Mouse (Mus musculus): ENCODE measurements at regions not wholly inside any gene's neighbourhood (a gene's known extent, or its start where the extent isn't known, plus 50 kb on each side); places are given as distances from the start of the nearest gene placed in this dataset.

DNA sequence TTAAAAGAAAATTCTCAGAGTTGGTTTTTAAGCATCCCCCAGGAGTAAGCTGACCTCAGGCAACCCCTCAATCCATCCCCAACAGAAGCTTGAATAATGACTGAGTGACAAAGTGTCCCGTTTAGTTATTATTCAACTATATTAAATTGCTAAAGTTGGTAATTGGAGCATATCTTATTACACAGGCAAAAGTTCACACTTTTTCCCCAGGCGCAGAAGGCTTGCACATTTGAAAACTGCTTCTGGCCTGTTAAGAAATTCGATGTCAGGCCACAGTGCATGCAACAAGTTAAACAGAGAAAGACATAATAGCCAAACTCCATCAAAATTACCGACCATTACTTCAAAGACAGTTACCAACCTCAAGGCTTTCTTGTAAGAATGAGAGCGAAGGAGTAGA is 240.3 kb downstream of the Pik3r1 start:
- H3K4me2 ChIP-seq = no peak overlapping the region
- no peaks in the 10 kb centered on the region for H3K9me3 ChIP-seq
- ATAC-seq (ENCODE audit: low FRiP score, low read depth) = no peak
- no peak overlapping the region for H3K9ac ChIP-seq
- no peak overlapping the region for H3K27ac ChIP-seq (replicated peaks)
- no peaks in the 10 kb centered on the region for H3K27me3 ChIP-seq
- no peaks in the 10 kb centered on the region for H3K36me3 ChIP-seq
- no peaks in the 10 kb centered on the region for H3K4me1 ChIP-seq (replicated peaks)
- 91% methylated on average over 5 of the region's 5 CpGs for WGBS
- H3K4me3 ChIP-seq = no peak overlapping the region

DNA sequence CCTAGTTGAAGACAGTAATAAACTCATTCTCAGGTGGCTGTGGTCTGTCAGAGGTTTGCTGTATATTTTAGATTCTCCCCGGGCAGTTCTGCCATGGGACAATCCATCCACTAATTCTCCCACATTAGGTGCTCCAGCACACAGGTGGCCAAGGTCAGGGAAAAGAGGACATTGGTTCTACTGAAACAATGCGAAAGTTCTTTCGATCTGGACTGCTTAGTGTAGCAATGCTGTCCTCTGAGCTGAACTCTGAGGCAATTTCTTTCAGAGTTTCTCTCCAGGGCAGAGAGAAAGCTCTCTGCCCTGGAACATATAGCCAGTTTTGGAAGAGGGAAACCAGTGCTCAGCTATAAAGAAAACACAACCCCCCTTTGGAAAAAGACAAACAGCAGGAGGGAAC is 243.2 kb downstream of the Pik3r1 start:
- Histone ChIP-seq H3K9ac (no peak overlapping the region), H3K4me2 (no peak overlapping the region), H3K27ac (replicated peaks) (no peak overlapping the region), H3K4me3 (no peak overlapping the region), H3K36me3 (no peaks in the 10 kb centered on the region), H3K27me3 (no peaks in the 10 kb centered on the region), H3K4me1 (replicated peaks) (no peaks in the 10 kb centered on the region), H3K9me3 (no peaks in the 10 kb centered on the region)
- ATAC-seq (ENCODE audit: low FRiP score, low read depth) = no peak
- WGBS = 96% methylated on average over 3 of the region's 3 CpGs

DNA sequence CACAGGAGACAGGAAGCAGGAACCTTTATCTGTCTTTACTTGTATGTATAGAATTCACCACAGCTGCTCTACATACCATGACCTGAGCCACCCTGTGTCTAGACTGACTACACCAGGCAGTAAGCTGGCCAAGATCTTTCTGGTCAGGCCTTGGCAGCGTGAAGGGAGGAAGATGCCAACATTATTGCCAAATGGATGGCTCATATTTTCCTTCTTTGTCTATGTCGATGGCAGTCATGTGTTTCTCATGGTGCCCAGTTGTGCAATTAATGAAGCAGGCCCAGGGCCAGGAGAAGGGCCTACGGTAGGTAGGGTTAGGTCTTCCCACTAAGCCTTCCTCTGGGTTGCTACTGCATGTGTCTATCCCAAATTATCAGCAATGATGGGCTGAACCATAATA is 243.8 kb downstream of the Pik3r1 start:
- ATAC-seq (ENCODE audit: low FRiP score, low read depth) = no peak
- no peaks in the 10 kb centered on the region for H3K4me1 ChIP-seq (replicated peaks)
- H3K9ac ChIP-seq = no peak overlapping the region
- 86% methylated on average over 3 of the region's 3 CpGs for WGBS
- no peaks in the 10 kb centered on the region for H3K9me3 ChIP-seq
- H3K36me3 ChIP-seq = no peaks in the 10 kb centered on the region
- H3K27me3 ChIP-seq = no peaks in the 10 kb centered on the region
- H3K27ac ChIP-seq (replicated peaks) = no peak overlapping the region
- H3K4me3 ChIP-seq = no peak overlapping the region
- no peak overlapping the region for H3K4me2 ChIP-seq

GRCm38 (mm10) chr13:101523492-101523891 is 244.5 kb downstream of the Pik3r1 start:
- H3K4me1 ChIP-seq (replicated peaks) = no peaks in the 10 kb centered on the region
- no peak overlapping the region for H3K4me2 ChIP-seq
- WGBS = 84% methylated on average over 3 of the region's 3 CpGs
- no peak overlapping the region for H3K27ac ChIP-seq (replicated peaks)
- no peak overlapping the region for H3K9ac ChIP-seq
- H3K4me3 ChIP-seq = no peak overlapping the region
- H3K27me3 ChIP-seq = no peaks in the 10 kb centered on the region
- ATAC-seq (ENCODE audit: low FRiP score, low read depth) = no peak
- no peaks in the 10 kb centered on the region for H3K9me3 ChIP-seq
- no peaks in the 10 kb centered on the region for H3K36me3 ChIP-seq

DNA sequence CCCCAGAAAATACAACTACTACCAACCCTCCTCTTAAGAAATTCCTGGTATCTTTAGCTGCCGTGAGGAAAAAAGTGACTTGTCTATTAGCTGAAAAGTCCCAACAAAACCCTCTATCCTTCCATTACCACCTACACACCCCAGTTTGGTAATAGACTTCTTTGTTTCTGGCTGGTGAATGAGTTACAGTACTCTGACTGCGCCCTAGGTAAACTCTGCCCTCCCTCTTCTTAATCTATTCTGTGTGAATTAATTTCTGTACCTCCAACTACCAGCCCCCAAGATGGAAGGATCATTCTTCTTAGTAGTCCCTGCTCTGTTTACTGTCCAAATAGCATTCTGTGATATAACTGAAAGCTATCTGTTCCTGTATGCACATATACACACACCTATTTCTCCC is 245.4 kb downstream of the Pik3r1 start:
- ATAC-seq (ENCODE audit: low FRiP score, low read depth) = no peak
- no peak overlapping the region for H3K9ac ChIP-seq
- no peaks in the 10 kb centered on the region for H3K27me3 ChIP-seq
- 94% methylated on average over 2 of the region's 2 CpGs for WGBS
- H3K4me2 ChIP-seq = no peak overlapping the region
- no peaks in the 10 kb centered on the region for H3K4me1 ChIP-seq (replicated peaks)
- H3K36me3 ChIP-seq = no peaks in the 10 kb centered on the region
- no peak overlapping the region for H3K27ac ChIP-seq (replicated peaks)
- no peaks in the 10 kb centered on the region for H3K9me3 ChIP-seq
- no peak overlapping the region for H3K4me3 ChIP-seq

DNA sequence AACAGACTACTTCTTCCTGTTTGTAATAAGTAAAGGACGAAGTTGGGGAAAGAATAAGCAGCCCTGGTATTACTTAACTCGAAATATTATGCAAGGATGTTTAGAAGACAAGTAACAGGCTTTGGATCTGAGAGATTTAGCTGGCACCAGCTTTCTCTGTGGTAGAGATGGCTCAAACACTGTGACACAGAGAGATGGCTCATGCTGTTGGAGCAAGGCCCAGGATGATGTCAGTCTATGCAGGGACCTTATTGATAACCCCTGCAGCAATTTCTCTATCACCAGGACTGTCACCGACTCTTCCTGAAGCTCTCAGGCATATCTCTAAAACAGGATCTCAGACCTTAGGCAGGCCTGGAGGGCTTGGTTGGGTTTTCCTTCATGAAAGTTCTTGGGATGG is 254.7 kb downstream of the Pik3r1 start:
- H3K27ac ChIP-seq (replicated peaks) = no peak overlapping the region
- H3K9ac ChIP-seq = no peak overlapping the region
- H3K27me3 ChIP-seq = no peaks in the 10 kb centered on the region
- H3K36me3 ChIP-seq = no peaks in the 10 kb centered on the region
- H3K9me3 ChIP-seq = no peaks in the 10 kb centered on the region
- H3K4me3 ChIP-seq = no peak overlapping the region
- no peaks in the 10 kb centered on the region for H3K4me1 ChIP-seq (replicated peaks)
- H3K4me2 ChIP-seq = no peak overlapping the region
- no peak for ATAC-seq (ENCODE audit: low FRiP score, low read depth)
- 84% methylated on average over 3 of the region's 3 CpGs for WGBS

GRCm38 (mm10) chr13:101509946-101510345 is 258.1 kb downstream of the Pik3r1 start:
- Histone ChIP-seq H3K4me3 (no peak overlapping the region), H3K4me1 (replicated peaks) (no peaks in the 10 kb centered on the region), H3K9me3 (no peaks in the 10 kb centered on the region), H3K9ac (no peak overlapping the region), H3K4me2 (no peak overlapping the region), H3K27ac (replicated peaks) (no peak overlapping the region), H3K27me3 (no peaks in the 10 kb centered on the region), H3K36me3 (no peaks in the 10 kb centered on the region)
- ATAC-seq (ENCODE audit: low FRiP score, low read depth) = 0 out of 2 replicates have a peak, but pooled peaks have one; percentile 27
- 58% methylated on average over 1 of the region's 1 CpGs for WGBS

GRCm38 (mm10) chr13:101508331-101508730 is 259.7 kb downstream of the Pik3r1 start:
- Histone ChIP-seq H3K27me3 (no peaks in the 10 kb centered on the region), H3K9me3 (no peaks in the 10 kb centered on the region), H3K4me1 (replicated peaks) (no peaks in the 10 kb centered on the region), H3K4me3 (no peak overlapping the region), H3K4me2 (no peak overlapping the region), H3K9ac (no peak overlapping the region), H3K27ac (replicated peaks) (no peak overlapping the region), H3K36me3 (no peaks in the 10 kb centered on the region)
- no peak for ATAC-seq (ENCODE audit: low FRiP score, low read depth)

GRCm38 (mm10) chr13:101506696-101507095 is 261.3 kb downstream of the Pik3r1 start:
- no peak overlapping the region for H3K27ac ChIP-seq (replicated peaks)
- no peaks in the 10 kb centered on the region for H3K36me3 ChIP-seq
- H3K9ac ChIP-seq = no peak overlapping the region
- no peak for ATAC-seq (ENCODE audit: low FRiP score, low read depth)
- H3K4me3 ChIP-seq = no peak overlapping the region
- no peaks in the 10 kb centered on the region for H3K9me3 ChIP-seq
- no peak overlapping the region for H3K4me2 ChIP-seq
- no peaks in the 10 kb centered on the region for H3K27me3 ChIP-seq
- no peaks in the 10 kb centered on the region for H3K4me1 ChIP-seq (replicated peaks)

GRCm38 (mm10) chr13:101505054-101505453 is 263.0 kb downstream of the Pik3r1 start:
- no peak for ATAC-seq (ENCODE audit: low FRiP score, low read depth)
- H3K27me3 ChIP-seq = no peaks in the 10 kb centered on the region
- no peaks in the 10 kb centered on the region for H3K36me3 ChIP-seq
- no peak overlapping the region for H3K4me3 ChIP-seq
- WGBS = 95% methylated on average over 1 of the region's 1 CpGs
- H3K4me2 ChIP-seq = no peak overlapping the region
- H3K27ac ChIP-seq (replicated peaks) = no peak overlapping the region
- no peaks in the 10 kb centered on the region for H3K9me3 ChIP-seq
- H3K4me1 ChIP-seq (replicated peaks) = no peaks in the 10 kb centered on the region
- H3K9ac ChIP-seq = no peak overlapping the region

DNA sequence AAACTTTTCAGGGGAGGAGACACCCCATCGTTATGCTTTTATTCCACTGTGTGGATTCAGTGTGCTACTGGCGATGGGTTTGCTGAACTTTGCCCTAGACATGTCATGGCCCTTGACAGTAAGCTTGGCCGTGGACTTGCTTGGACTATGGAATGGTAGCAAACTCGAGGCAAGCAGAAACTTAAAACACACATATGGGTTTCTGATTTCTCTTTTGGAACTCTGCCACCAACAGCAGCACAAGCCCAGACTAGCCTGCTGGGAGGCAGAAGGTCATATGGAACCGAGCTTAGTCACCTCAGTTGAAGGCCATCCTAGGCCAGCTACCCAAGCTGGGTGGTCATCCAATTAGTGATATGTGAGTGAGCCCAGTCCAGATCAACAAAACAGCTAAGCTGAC is 263.8 kb downstream of the Pik3r1 start:
- Histone ChIP-seq H3K27me3 (no peaks in the 10 kb centered on the region), H3K36me3 (no peaks in the 10 kb centered on the region), H3K9me3 (no peaks in the 10 kb centered on the region), H3K9ac (no peak overlapping the region), H3K4me3 (no peak overlapping the region), H3K4me1 (replicated peaks) (no peaks in the 10 kb centered on the region), H3K4me2 (no peak overlapping the region), H3K27ac (replicated peaks) (no peak overlapping the region)
- 77% methylated on average over 5 of the region's 5 CpGs for WGBS
- ATAC-seq (ENCODE audit: low FRiP score, low read depth) = no peak

DNA sequence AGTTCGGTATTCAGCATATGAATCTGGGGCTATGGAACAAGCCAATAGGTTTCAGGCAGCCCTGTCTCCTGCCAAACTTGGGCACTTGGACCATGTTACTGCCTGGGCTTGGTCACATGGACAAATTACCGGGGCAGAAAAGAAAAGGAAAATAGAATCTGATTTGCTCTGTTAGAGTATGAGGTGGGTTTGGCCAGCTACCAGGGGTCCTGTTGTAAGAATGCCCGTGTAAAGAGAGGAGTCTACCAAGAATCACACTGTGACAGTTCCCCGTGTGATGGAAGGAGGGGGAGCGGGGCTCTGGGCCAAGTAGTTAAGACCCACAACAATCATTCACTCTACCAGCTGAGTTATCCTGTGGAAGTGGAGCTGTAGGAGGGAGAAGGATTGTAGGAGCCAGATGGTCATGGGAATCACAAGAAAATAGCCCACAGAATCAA is 266.2 kb downstream of the Pik3r1 start:
- Histone ChIP-seq H3K4me1 (replicated peaks) (no peaks in the 10 kb centered on the region), H3K27me3 (no peaks in the 10 kb centered on the region), H3K9ac (no peak overlapping the region), H3K27ac (replicated peaks) (no peak overlapping the region), H3K4me2 (no peak overlapping the region), H3K36me3 (no peaks in the 10 kb centered on the region), H3K4me3 (no peak overlapping the region), H3K9me3 (no peaks in the 10 kb centered on the region)
- WGBS = 54% methylated on average over 5 of the region's 5 CpGs
- ATAC-seq (ENCODE audit: low FRiP score, low read depth) = peak; percentile 48; the same call in 1 of the 2 replicates

DNA sequence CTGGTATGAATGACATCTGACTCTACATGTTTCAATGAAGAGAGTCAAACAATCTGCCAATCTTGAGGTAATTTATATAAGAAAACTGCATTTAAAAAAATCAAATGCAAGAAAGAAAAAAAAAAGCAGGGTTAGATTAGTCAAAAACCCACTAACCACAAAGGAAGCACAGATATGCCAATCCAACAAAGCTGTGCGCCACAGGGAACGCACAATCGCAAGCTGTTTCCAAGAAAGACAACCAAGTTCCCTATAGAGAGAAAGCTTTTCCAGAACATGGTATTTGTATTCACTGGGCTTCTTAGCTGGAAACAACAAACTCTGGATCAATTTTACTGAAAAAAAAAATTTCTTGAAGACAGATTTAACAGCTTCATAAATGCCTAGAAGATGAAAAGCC is 267.0 kb downstream of the Pik3r1 start:
- 93% methylated on average over 3 of the region's 3 CpGs for WGBS
- Histone ChIP-seq H3K36me3 (no peaks in the 10 kb centered on the region), H3K27ac (replicated peaks) (no peak overlapping the region), H3K9ac (no peak overlapping the region), H3K4me2 (no peak overlapping the region), H3K4me3 (no peak overlapping the region), H3K9me3 (no peaks in the 10 kb centered on the region), H3K27me3 (no peaks in the 10 kb centered on the region), H3K4me1 (replicated peaks) (no peaks in the 10 kb centered on the region)
- ATAC-seq (ENCODE audit: low FRiP score, low read depth) = no peak
